11 mouse cellular contexts compared by ENCODE assay signal in the genomic region with DNA sequence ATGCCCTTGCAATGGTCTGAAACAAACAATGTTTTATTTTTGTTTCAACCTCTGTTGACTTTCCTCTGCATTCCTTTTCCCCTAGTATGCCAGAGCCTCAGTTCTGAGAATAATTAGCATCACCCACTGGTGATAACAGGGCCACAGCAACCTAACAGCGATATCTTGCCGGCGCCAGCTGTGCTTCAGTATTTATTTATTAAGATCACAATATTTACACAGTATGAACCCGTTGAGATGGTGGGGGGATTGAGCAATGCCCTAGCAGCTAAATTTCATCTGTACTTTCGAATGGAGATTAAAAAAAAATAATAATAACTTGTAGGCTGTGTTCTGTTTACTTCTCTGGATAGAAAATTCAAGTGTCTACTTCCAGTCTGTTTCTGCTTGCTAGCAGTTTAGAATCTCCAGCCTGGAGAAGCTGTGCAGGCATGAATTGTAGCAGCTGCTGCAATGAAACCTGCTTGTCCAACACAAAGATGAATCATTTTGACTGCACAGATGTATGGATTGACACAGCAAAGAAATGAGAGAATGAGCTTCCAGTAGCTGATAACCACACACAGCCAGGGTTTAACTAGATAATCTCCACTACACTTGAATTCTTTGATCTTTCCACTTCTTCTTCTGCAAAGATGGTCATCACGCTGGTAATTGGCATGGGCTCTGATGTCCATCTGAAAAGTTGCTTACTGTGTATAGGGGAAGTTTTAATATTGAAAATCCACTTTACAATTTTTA.
A peak's percentile ranks its signal among the peaks of the same experiment; 100 is the strongest.
DNase-seq lines count a peak whose midpoint lies in the region; ATAC-seq and TF ChIP-seq lines count a peak whose summit lies in the region.
"Had no signal": no experiment of that assay in that cellular context is flagged by ENCODE, and none has a peak within 500 bp of the region (broad histone marks: within the 10 kb centered on the region; RNA-seq: fewer than 3 reads in every experiment).

No protein-coding gene starts in this region.

- intact Hi-C loops in heart, adult 2 months (cut with DNase I), result no loop called here

- no peak overlapping the region for H3K9ac ChIP-seq in hindbrain, postnatal 0 days (replicated peaks; ENCODE audit: low read length)
- no peak overlapping the region for H3K9ac ChIP-seq in hindbrain, embryonic 12.5 days
- no peak overlapping the region for H3K9ac ChIP-seq in heart, adult 2 months (ENCODE audit: low read depth, low read length)
- no peak overlapping the region for H3K9ac ChIP-seq in intestine, embryonic 16.5 days (ENCODE audit: low read depth, low read length)
- no peak overlapping the region for H3K9ac ChIP-seq in midbrain, embryonic 14.5 days (replicated peaks; ENCODE audit: low read length)

- H3K27ac ChIP-seq in hindbrain, postnatal 0 days, result peak overlapping the region; percentile 16; the same call in 1 of the 2 replicates
- no peak overlapping the region for H3K27ac ChIP-seq in hindbrain, embryonic 12.5 days
- peak overlapping the region; percentile 53 for H3K27ac ChIP-seq in heart, adult 2 months
- no peak overlapping the region for H3K27ac ChIP-seq in intestine, embryonic 16.5 days (ENCODE audit: low read length)
- H3K27ac ChIP-seq in midbrain, embryonic 14.5 days (replicated peaks; ENCODE audit: low read depth, low read length), result 0 out of 2 replicates have a peak overlapping the region, but pooled peaks have one; percentile 49

- TF ChIP-seq POLR2A in heart, adult 2 months (IDR thresholded peaks at IDR 0.05; ENCODE audit: insufficient read depth, low read depth, low read length), result no peak

- H3K4me1 ChIP-seq in hindbrain, postnatal 0 days (ENCODE audit: insufficient read depth, low read length), result no peaks in the 10 kb centered on the region
- no peaks in the 10 kb centered on the region; the same call in 1 of the 2 replicates for H3K4me1 ChIP-seq in hindbrain, embryonic 12.5 days
- H3K4me1 ChIP-seq in heart, adult 2 months (ENCODE audit: control insufficient read depth, insufficient read depth, low read length), result no peaks in the 10 kb centered on the region; the same call in 1 of the 2 replicates
- H3K4me1 ChIP-seq in intestine, embryonic 16.5 days (ENCODE audit: control insufficient read depth, insufficient read depth, low read length), result no peaks in the 10 kb centered on the region
- no peaks in the 10 kb centered on the region for H3K4me1 ChIP-seq in midbrain, embryonic 14.5 days (ENCODE audit: control insufficient read depth, insufficient read depth, low read length)

- 0 out of 2 replicates have a peak, but pooled peaks have one; percentile 27 for ATAC-seq in hindbrain, postnatal 0 days
- ATAC-seq in hindbrain, embryonic 12.5 days (ENCODE audit: low FRiP score), result no peak
- peak; percentile 80 for ATAC-seq in intestine, embryonic 16.5 days
- no peak for ATAC-seq in midbrain, embryonic 14.5 days (ENCODE audit: low FRiP score, low TSS enrichment)
- no peak for ATAC-seq in megakaryocyte progenitor cell, adult 5-6 weeks (replicated peaks; ENCODE audit: poor library complexity)

- H3K9me3 ChIP-seq in hindbrain, postnatal 0 days (ENCODE audit: low read length), result no peaks in the 10 kb centered on the region
- no peaks in the 10 kb centered on the region for H3K9me3 ChIP-seq in hindbrain, embryonic 12.5 days (replicated peaks)
- no peaks in the 10 kb centered on the region for H3K9me3 ChIP-seq in intestine, embryonic 16.5 days (ENCODE audit: control insufficient read depth, low read length)
- H3K9me3 ChIP-seq in midbrain, embryonic 14.5 days (ENCODE audit: control insufficient read depth, low read length), result no peaks in the 10 kb centered on the region

- H3K4me2 ChIP-seq in hindbrain, postnatal 0 days (ENCODE audit: low read depth, low read length), result 0 out of 2 replicates have a peak overlapping the region, but pooled peaks have one; percentile 21
- H3K4me2 ChIP-seq in hindbrain, embryonic 12.5 days (replicated peaks), result no peak overlapping the region
- no peak overlapping the region for H3K4me2 ChIP-seq in intestine, embryonic 16.5 days (ENCODE audit: low read depth, low read length)
- H3K4me2 ChIP-seq in midbrain, embryonic 14.5 days (ENCODE audit: low read length), result no peak overlapping the region; the same call in 1 of the 2 replicates

- no peaks in the 10 kb centered on the region for H3K27me3 ChIP-seq in hindbrain, postnatal 0 days (ENCODE audit: insufficient read depth, low read length)
- no peaks in the 10 kb centered on the region for H3K27me3 ChIP-seq in hindbrain, embryonic 12.5 days
- H3K27me3 ChIP-seq in heart, adult 2 months (ENCODE audit: control insufficient read depth, insufficient read depth, low read length), result no peaks in the 10 kb centered on the region
- no peaks in the 10 kb centered on the region for H3K27me3 ChIP-seq in intestine, embryonic 16.5 days (replicated peaks; ENCODE audit: control insufficient read depth, insufficient read depth, low read length)
- no peaks in the 10 kb centered on the region for H3K27me3 ChIP-seq in midbrain, embryonic 14.5 days (ENCODE audit: control insufficient read depth, insufficient read depth, low read length)

- no peaks in the 10 kb centered on the region for H3K36me3 ChIP-seq in hindbrain, postnatal 0 days (ENCODE audit: insufficient read depth, low read length)
- no peaks in the 10 kb centered on the region for H3K36me3 ChIP-seq in hindbrain, embryonic 12.5 days
- no peaks in the 10 kb centered on the region for H3K36me3 ChIP-seq in heart, adult 2 months (ENCODE audit: control insufficient read depth, insufficient read depth, low read length)
- H3K36me3 ChIP-seq in intestine, embryonic 16.5 days (ENCODE audit: control insufficient read depth, insufficient read depth, low read length), result no peaks in the 10 kb centered on the region
- no peaks in the 10 kb centered on the region for H3K36me3 ChIP-seq in midbrain, embryonic 14.5 days (ENCODE audit: control insufficient read depth, insufficient read depth, low read length)

- no peak for TF ChIP-seq CTCF in hindbrain, postnatal 0 days (IDR thresholded peaks at IDR 0.05; ENCODE audit: low read depth)
- no peak for TF ChIP-seq CTCF in heart, adult 2 months (IDR thresholded peaks at IDR 0.05)

- no peak for TF ChIP-seq EP300 in heart, adult 2 months (IDR thresholded peaks at IDR 0.05; ENCODE audit: insufficient read depth, low read depth, low read length)

- whole genome bisulfite sequencing in hindbrain, postnatal 0 days, result 56% methylated on average over 6 of the region's 6 CpGs
- WGBS in hindbrain, embryonic 12.5 days, result 63% methylated on average over 6 of the region's 6 CpGs
- 31% methylated on average over 6 of the region's 6 CpGs for WGBS in heart, adult 2 months
- 24% methylated on average over 6 of the region's 6 CpGs for WGBS in intestine, embryonic 16.5 days
- WGBS in midbrain, embryonic 14.5 days, result 69% methylated on average over 6 of the region's 6 CpGs

- peak; percentile 46 for DNase-seq in hindbrain, postnatal 0 days (ENCODE audit: low spot score)
- DNase-seq in heart, adult 2 months, result peak in 1 of 2 experiments; percentile 4
- peak; percentile 45 for DNase-seq in midbrain, embryonic 14.5 days
- DNase-seq in layer of hippocampus, adult 18-20 months (ENCODE audit: low spot score in 2 of 2), result no peak
- no peak for DNase-seq in gastrocnemius, adult 18-20 months (ENCODE audit: low spot score)
- DNase-seq: adrenal gland, adult 2 months; cerebellum, postnatal 14 days; retina, postnatal 1 day had no signal

- H3K79me2 ChIP-seq in heart, adult 2 months (replicated peaks; ENCODE audit: control insufficient read depth, insufficient read depth, low read length), result no peaks in the 10 kb centered on the region

- H3K4me3 ChIP-seq in hindbrain, postnatal 0 days (ENCODE audit: low read length), result no peak overlapping the region
- no peak overlapping the region for H3K4me3 ChIP-seq in hindbrain, embryonic 12.5 days
- peak overlapping the region; percentile 39 for H3K4me3 ChIP-seq in heart, adult 2 months
- H3K4me3 ChIP-seq in intestine, embryonic 16.5 days (ENCODE audit: low read length), result no peak overlapping the region
- H3K4me3 ChIP-seq in midbrain, embryonic 14.5 days (replicated peaks; ENCODE audit: low read depth, low read length), result no peak overlapping the region

Comparison
In these comparisons a context has a peak if more than half of its experiments do, and no peak if none do; other contexts are left out.
1. ATAC-seq: peak in hindbrain, postnatal 0 days (single experiment) and intestine, embryonic 16.5 days (single experiment); none in hindbrain, embryonic 12.5 days (single experiment), midbrain, embryonic 14.5 days (single experiment) and megakaryocyte progenitor cell, adult 5-6 weeks (single experiment).
2. H3K27ac ChIP-seq: peak in hindbrain, postnatal 0 days (single experiment), heart, adult 2 months (single experiment) and midbrain, embryonic 14.5 days (single experiment); none in hindbrain, embryonic 12.5 days (single experiment) and intestine, embryonic 16.5 days (single experiment).
3. DNase-seq: peak in hindbrain, postnatal 0 days (single experiment) and midbrain, embryonic 14.5 days (single experiment); none in layer of hippocampus, adult 18-20 months (0 of 2) and gastrocnemius, adult 18-20 months (single experiment).